Mouse (Mus musculus) bone marrow, adult 2 months (tissue): ENCODE data around the gene Exosc1. TPM values are rescaled to one million over a fixed set of nuclear protein-coding genes. Genes with fewer than 3 reads are reported as not detected.

ENCODE experiments used
- H3K27ac ChIP-seq: fragments of 200-500 bp; 2 replicates; pipeline ENCODE4 v1.5.1; 2012; ENCODE audit warnings: low read depth, mild to moderate bottlenecking, control low read depth, inconsistent platforms, low read length; ENCODE audit not compliant: control insufficient read depth, poor library complexity, insufficient read depth
- H3K4me1 ChIP-seq: fragments of 200-500 bp; 2 replicates; pipeline ENCODE4 v1.6.1; 2011; ENCODE audit warnings: low read length; ENCODE audit not compliant: control insufficient read depth, insufficient read depth
- H3K4me3 ChIP-seq: fragments of 200-500 bp; replicated peaks from 2 replicates; pipeline ENCODE3; 2011; ENCODE audit warnings: mild to moderate bottlenecking, low read depth, low read length, control low read depth; ENCODE audit not compliant: control insufficient read depth
- CTCF ChIP-seq: fragments of 200-500 bp; IDR thresholded peaks from 2 replicates; pipeline ENCODE4 v1.5.1; 2011; ENCODE audit warnings: low read length, control low read depth; ENCODE audit not compliant: control insufficient read depth, insufficient read depth
- POLR2A ChIP-seq: fragments of 200-500 bp; IDR thresholded peaks from 2 replicates; pipeline ENCODE4 v1.6.1; 2011; ENCODE audit warnings: low read depth, mild to moderate bottlenecking, control low read depth, low read length, borderline replicate concordance; ENCODE audit not compliant: control insufficient read depth
- WGBS: fragments of 180-500 bp; shearing (Covaris S2); methylation state at CpG from one replicate; pipeline ENCODE4 v1.1.7; 2018; 5-methylcytosine and 5-hydroxymethylcytosine counted together
- polyA plus RNA-seq: library from polyadenylated mRNA; stranded (reverse); fragments of >200 nt; gene quantifications from 2 replicates; pipeline ENCODE4 v1.2.4, GENCODE M21; 2011; ENCODE audit warnings: low replicate concordance; ENCODE audit not compliant: missing spikeins, insufficient read depth, insufficient read length

The Exosc1 gene
- polyA plus RNA-seq, 1 experiment, result 24.6 TPM

- Histone ChIP-seq H3K4me1 (no peaks in the 10 kb centered on the region; the same call in 1 of the 2 replicates), H3K4me3 (no peak overlapping the region), H3K27ac (no peak overlapping the region)
- TF ChIP-seq POLR2A (no peak), CTCF (no peak)
- WGBS, result 84% methylated on average over 13 of the region's 13 CpGs
Observed at GRCm38 (mm10) chr19:41973891-41974794, 40.9 kb upstream of the Exosc1 start.

GRCm38 (mm10) chr19:41969618-41970017, 36.4 kb upstream of the Exosc1 start:
- no peak overlapping the region for H3K4me3 ChIP-seq
- H3K4me1 ChIP-seq, result no peaks in the 10 kb centered on the region
- WGBS, result 62% methylated on average over 7 of the region's 7 CpGs
- no peak for TF ChIP-seq POLR2A
- no peak for TF ChIP-seq CTCF
- no peak overlapping the region for H3K27ac ChIP-seq

- H3K4me3 ChIP-seq, result no peak overlapping the region
- 69% methylated on average over 3 of the region's 3 CpGs for WGBS
- no peaks in the 10 kb centered on the region for H3K4me1 ChIP-seq
- TF ChIP-seq CTCF, result no peak
- no peak for TF ChIP-seq POLR2A
- no peak overlapping the region for H3K27ac ChIP-seq
Observed at GRCm38 (mm10) chr19:41953574-41953973, 20.4 kb upstream of the Exosc1 start.

- Histone ChIP-seq H3K4me3 (no peak overlapping the region), H3K27ac (no peak overlapping the region), H3K4me1 (no peaks in the 10 kb centered on the region)
- WGBS, result 75% methylated on average over 4 of the region's 4 CpGs
- peak; percentile 42; the same call in 1 of the 2 replicates for TF ChIP-seq CTCF
- no peak for TF ChIP-seq POLR2A
Observed at GRCm38 (mm10) chr19:41952287-41952686, 19.1 kb upstream of the Exosc1 start.

DNA sequence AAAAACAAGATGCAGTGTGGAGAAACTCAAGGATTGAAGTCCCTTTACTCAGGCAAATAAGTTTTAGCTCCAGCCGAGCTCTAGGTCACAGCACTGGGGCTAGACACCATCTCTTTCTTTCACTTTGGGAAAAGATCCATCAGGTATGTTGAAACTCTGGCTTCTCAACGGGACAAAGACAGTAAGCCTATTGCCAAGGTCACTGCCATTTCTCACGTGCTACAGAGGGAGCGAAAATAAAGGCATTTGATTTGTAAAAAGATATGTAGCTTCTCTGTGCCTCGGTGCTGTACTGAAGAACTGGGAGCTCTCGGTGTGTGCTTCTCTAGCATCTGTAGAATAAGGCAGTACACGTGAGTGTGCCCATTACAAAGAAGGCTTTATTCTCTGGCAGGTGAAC, 10.6 kb upstream of the Exosc1 start:
- no peak overlapping the region for H3K4me3 ChIP-seq
- WGBS, result 79% methylated on average over 7 of the region's 7 CpGs
- H3K4me1 ChIP-seq, result no peaks in the 10 kb centered on the region; the same call in 1 of the 2 replicates
- TF ChIP-seq CTCF (no peak), POLR2A (no peak)
- no peak overlapping the region for H3K27ac ChIP-seq

GRCm38 (mm10) chr19:41938539-41938938, 5.3 kb upstream of the Exosc1 start:
- no peak for TF ChIP-seq POLR2A
- no peak for TF ChIP-seq CTCF
- no peak overlapping the region for H3K27ac ChIP-seq

GRCm38 (mm10) chr19:41935921-41936320, 2.7 kb upstream of the Exosc1 start:
- Histone ChIP-seq H3K4me1 (peaks cover 3% of the 10 kb centered on the region), H3K27ac (no peak overlapping the region), H3K4me3 (no peak overlapping the region)
- TF ChIP-seq POLR2A (no peak), CTCF (no peak)
- 89% methylated on average over 1 of the region's 1 CpGs for WGBS

More at GRCm38 (mm10) chr19:41938539-41938938, 5.3 kb upstream of the Exosc1 start:
- Histone ChIP-seq H3K4me3 (no peak overlapping the region), H3K4me1 (peaks cover 1% of the 10 kb centered on the region; the same call in 1 of the 2 replicates)
- 86% methylated on average over 5 of the region's 5 CpGs for WGBS

DNA sequence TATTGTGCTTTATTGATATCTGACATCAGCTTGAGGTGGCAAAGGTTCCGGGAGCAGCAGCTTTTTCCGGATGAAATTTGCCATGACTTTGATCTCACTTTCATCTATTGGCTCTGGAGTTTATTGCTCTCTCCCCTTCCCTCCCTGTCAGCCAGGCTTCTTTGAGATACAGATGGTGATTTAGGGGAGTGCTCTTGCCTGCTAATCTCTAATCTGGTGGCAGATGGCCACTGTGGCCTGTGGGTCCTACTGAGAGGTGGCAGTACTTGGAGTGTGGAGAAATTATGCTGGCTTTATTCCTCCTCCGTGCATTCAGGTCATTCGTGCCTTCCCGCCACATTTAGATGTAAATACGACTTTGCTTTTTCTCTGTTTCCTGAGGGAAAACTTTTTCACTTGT, 901 bp upstream of the Exosc1 start:
- no peak for TF ChIP-seq CTCF
- TF ChIP-seq POLR2A, result no peak
- H3K27ac ChIP-seq, result no peak overlapping the region
- WGBS, result 22% methylated on average over 6 of the region's 6 CpGs
- H3K4me1 ChIP-seq, result peaks cover 3% of the 10 kb centered on the region
- peak overlapping the region; percentile 100 for H3K4me3 ChIP-seq
